Mouse (Mus musculus): Measurements from ENCODE around the gene Cycs.

DNA sequence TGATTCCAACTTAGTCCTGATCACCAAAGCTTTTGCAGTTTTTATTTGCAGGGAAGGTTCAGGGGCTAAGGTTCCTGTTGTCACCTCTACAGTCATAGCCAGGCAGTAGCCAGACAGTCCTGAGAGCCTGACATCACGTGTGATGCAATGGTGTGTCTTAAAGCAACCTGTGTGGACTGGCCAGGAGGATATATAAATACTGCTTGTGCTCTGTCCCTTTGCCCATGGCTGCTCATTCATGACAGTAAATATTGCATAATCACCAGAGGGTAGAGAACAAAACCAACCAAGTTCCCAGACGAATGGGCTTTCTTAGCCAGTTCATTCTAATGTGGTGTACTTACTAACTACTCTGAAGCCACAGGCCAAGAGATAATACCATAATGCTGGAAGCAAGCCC, 21.1 kb upstream of the Cycs start:
- TF ChIP-seq CTCF (IDR thresholded peaks at IDR 0.05; ENCODE audit: extremely low read depth, insufficient read length, insufficient replicate concordance, low read depth, low read length) (no peak), POLR2A (IDR thresholded peaks at IDR 0.05; ENCODE audit: low read depth, low read length) (no peak)
